Mouse (Mus musculus): ENCODE measurements around the gene 2610318N02Rik. TPM values are rescaled to one million over a fixed set of nuclear protein-coding genes. Genes with fewer than 3 reads are reported as not detected.

Gene 2610318N02Rik
- polyA plus RNA-seq, 1 experiment from 2014 or later, result 182 TPM

- H3K36me3 ChIP-seq, result peaks cover 14% of the 10 kb centered on the region
- peak within 1 kb of the TSS; percentile 76 for H3K4me3 ChIP-seq
- no peaks in the 10 kb centered on the region for H3K9me3 ChIP-seq (replicated peaks)
- peak; percentile 98 for DNase-seq (ENCODE audit: low spot score)
- H3K4me1 ChIP-seq, result peaks cover 26% of the 10 kb centered on the region
- H3K27me3 ChIP-seq (ENCODE audit: low read depth, poor library complexity, severe bottlenecking), result no peaks in the 10 kb centered on the region
- WGBS, result under 1% methylated on average over 47 of the region's 47 CpGs
- peak within 1 kb of the TSS; percentile 89 for H3K27ac ChIP-seq
Measured at GRCm38 (mm10) chr16:17132089-17132905, 7.3 kb upstream of the 2610318N02Rik start, which contains the start of gene Sdf2l1. Gene Sdf2l1 (minus strand): TSS chr16:17132383.

GRCm38 (mm10) chr16:17131191-17132088, 6.5 kb upstream of the 2610318N02Rik start:
- Histone ChIP-seq H3K4me1 (peaks cover 26% of the 10 kb centered on the region), H3K4me3 (peak overlapping the region; percentile 76), H3K27ac (peak overlapping the region; percentile 89), H3K27me3 (ENCODE audit: low read depth, poor library complexity, severe bottlenecking) (no peaks in the 10 kb centered on the region), H3K9me3 (replicated peaks) (no peaks in the 10 kb centered on the region), H3K36me3 (peaks cover 14% of the 10 kb centered on the region)
- peak; percentile 63 for DNase-seq (ENCODE audit: low spot score)
- WGBS, result 4% methylated on average over 43 of the region's 43 CpGs

GRCm38 (mm10) chr16:17127292-17127691, 2.3 kb upstream of the 2610318N02Rik start:
- Histone ChIP-seq H3K36me3 (peaks cover 28% of the 10 kb centered on the region), H3K27me3 (ENCODE audit: low read depth, poor library complexity, severe bottlenecking) (no peaks in the 10 kb centered on the region), H3K27ac (no peak overlapping the region), H3K9me3 (replicated peaks) (no peaks in the 10 kb centered on the region), H3K4me3 (no peak overlapping the region), H3K4me1 (peaks cover 46% of the 10 kb centered on the region)
- WGBS, result 100% methylated on average over 1 of the region's 1 CpGs
- peak; percentile 40 for DNase-seq (ENCODE audit: low spot score)

- peaks cover 44% of the 10 kb centered on the region for H3K36me3 ChIP-seq
- peak; percentile 80 for DNase-seq (ENCODE audit: low spot score)
- peak overlapping the region; percentile 72 for H3K4me3 ChIP-seq
- H3K9me3 ChIP-seq (replicated peaks), result no peaks in the 10 kb centered on the region
- no peaks in the 10 kb centered on the region for H3K27me3 ChIP-seq (ENCODE audit: low read depth, poor library complexity, severe bottlenecking)
- peak overlapping the region; percentile 93 for H3K27ac ChIP-seq
- H3K4me1 ChIP-seq, result peaks cover 36% of the 10 kb centered on the region
- 1% methylated on average over 22 of the region's 22 CpGs for WGBS
Measured at GRCm38 (mm10) chr16:17124119-17124870, 672 bp downstream of the 2610318N02Rik start.

GRCm38 (mm10) chr16:17121569-17121968, 3.4 kb downstream of the 2610318N02Rik start:
- 74% methylated on average over 14 of the region's 14 CpGs for WGBS
- no peaks in the 10 kb centered on the region for H3K27me3 ChIP-seq (ENCODE audit: low read depth, poor library complexity, severe bottlenecking)
- H3K4me3 ChIP-seq, result no peak overlapping the region
- H3K4me1 ChIP-seq, result peaks cover 36% of the 10 kb centered on the region
- no peaks in the 10 kb centered on the region for H3K9me3 ChIP-seq (replicated peaks)
- peaks cover 71% of the 10 kb centered on the region for H3K36me3 ChIP-seq
- no peak overlapping the region for H3K27ac ChIP-seq
- no peak for DNase-seq (ENCODE audit: low spot score)

GRCm38 (mm10) chr16:17117309-17117799, 7.6 kb downstream of the 2610318N02Rik start:
- no peak overlapping the region for H3K27ac ChIP-seq
- H3K4me3 ChIP-seq, result no peak overlapping the region
- peaks cover 9% of the 10 kb centered on the region for H3K4me1 ChIP-seq
- H3K9me3 ChIP-seq (replicated peaks), result no peaks in the 10 kb centered on the region
- WGBS, result 88% methylated on average over 5 of the region's 5 CpGs
- no peak for DNase-seq (ENCODE audit: low spot score)
- no peaks in the 10 kb centered on the region for H3K27me3 ChIP-seq (ENCODE audit: low read depth, poor library complexity, severe bottlenecking)
- peaks cover 100% of the 10 kb centered on the region for H3K36me3 ChIP-seq

- WGBS, result 10% methylated on average over 38 of the region's 38 CpGs
- Histone ChIP-seq H3K27me3 (ENCODE audit: low read depth, poor library complexity, severe bottlenecking) (no peaks in the 10 kb centered on the region), H3K4me3 (peak within 1 kb of the TSS; percentile 74), H3K36me3 (peaks cover 70% of the 10 kb centered on the region), H3K27ac (peak within 1 kb of the TSS; percentile 78), H3K9me3 (replicated peaks) (no peaks in the 10 kb centered on the region), H3K4me1 (peaks cover 7% of the 10 kb centered on the region)
- DNase-seq (ENCODE audit: low spot score), result peak; percentile 77
Measured at GRCm38 (mm10) chr16:17110771-17111743, 13.9 kb downstream of the 2610318N02Rik start, which contains the start of gene Ppil2. Gene Ppil2 (minus strand): TSS chr16:17111257.

GRCm38 (mm10) chr16:17104600-17104999, 20.4 kb downstream of the 2610318N02Rik start:
- Histone ChIP-seq H3K4me3 (no peak overlapping the region), H3K27ac (no peak overlapping the region), H3K9me3 (replicated peaks) (no peaks in the 10 kb centered on the region), H3K27me3 (ENCODE audit: low read depth, poor library complexity, severe bottlenecking) (no peaks in the 10 kb centered on the region), H3K4me1 (no peaks in the 10 kb centered on the region), H3K36me3 (peaks cover 93% of the 10 kb centered on the region)
- DNase-seq (ENCODE audit: low spot score), result no peak
- 95% methylated on average over 4 of the region's 4 CpGs for WGBS

- DNase-seq (ENCODE audit: low spot score), result no peak
- Histone ChIP-seq H3K4me1 (no peaks in the 10 kb centered on the region), H3K36me3 (peaks cover 96% of the 10 kb centered on the region), H3K27ac (no peak overlapping the region), H3K9me3 (replicated peaks) (no peaks in the 10 kb centered on the region), H3K4me3 (no peak overlapping the region), H3K27me3 (ENCODE audit: low read depth, poor library complexity, severe bottlenecking) (no peaks in the 10 kb centered on the region)
- WGBS, result 91% methylated on average over 7 of the region's 7 CpGs
Measured at GRCm38 (mm10) chr16:17102630-17103220, 22.2 kb downstream of the 2610318N02Rik start.

- whole genome bisulfite sequencing, result 93% methylated on average over 3 of the region's 3 CpGs
- Histone ChIP-seq H3K27ac (no peak overlapping the region), H3K4me3 (no peak overlapping the region), H3K4me1 (no peaks in the 10 kb centered on the region), H3K36me3 (peaks cover 99% of the 10 kb centered on the region), H3K9me3 (replicated peaks) (no peaks in the 10 kb centered on the region), H3K27me3 (ENCODE audit: low read depth, poor library complexity, severe bottlenecking) (no peaks in the 10 kb centered on the region)
- DNase-seq (ENCODE audit: low spot score), result no peak
Measured at GRCm38 (mm10) chr16:17096938-17097337, 28.0 kb downstream of the 2610318N02Rik start.

- Histone ChIP-seq H3K4me3 (no peak overlapping the region), H3K4me1 (no peaks in the 10 kb centered on the region), H3K36me3 (peaks cover 100% of the 10 kb centered on the region), H3K27me3 (ENCODE audit: low read depth, poor library complexity, severe bottlenecking) (no peaks in the 10 kb centered on the region), H3K9me3 (replicated peaks) (no peaks in the 10 kb centered on the region), H3K27ac (no peak overlapping the region)
- WGBS, result 85% methylated on average over 3 of the region's 3 CpGs
- no peak for DNase-seq (ENCODE audit: low spot score)
Measured at GRCm38 (mm10) chr16:17088346-17088745, 36.6 kb downstream of the 2610318N02Rik start.
